Mouse (Mus musculus): ENCODE measurements around the gene Mrps33.

The Mrps33 gene

DNA sequence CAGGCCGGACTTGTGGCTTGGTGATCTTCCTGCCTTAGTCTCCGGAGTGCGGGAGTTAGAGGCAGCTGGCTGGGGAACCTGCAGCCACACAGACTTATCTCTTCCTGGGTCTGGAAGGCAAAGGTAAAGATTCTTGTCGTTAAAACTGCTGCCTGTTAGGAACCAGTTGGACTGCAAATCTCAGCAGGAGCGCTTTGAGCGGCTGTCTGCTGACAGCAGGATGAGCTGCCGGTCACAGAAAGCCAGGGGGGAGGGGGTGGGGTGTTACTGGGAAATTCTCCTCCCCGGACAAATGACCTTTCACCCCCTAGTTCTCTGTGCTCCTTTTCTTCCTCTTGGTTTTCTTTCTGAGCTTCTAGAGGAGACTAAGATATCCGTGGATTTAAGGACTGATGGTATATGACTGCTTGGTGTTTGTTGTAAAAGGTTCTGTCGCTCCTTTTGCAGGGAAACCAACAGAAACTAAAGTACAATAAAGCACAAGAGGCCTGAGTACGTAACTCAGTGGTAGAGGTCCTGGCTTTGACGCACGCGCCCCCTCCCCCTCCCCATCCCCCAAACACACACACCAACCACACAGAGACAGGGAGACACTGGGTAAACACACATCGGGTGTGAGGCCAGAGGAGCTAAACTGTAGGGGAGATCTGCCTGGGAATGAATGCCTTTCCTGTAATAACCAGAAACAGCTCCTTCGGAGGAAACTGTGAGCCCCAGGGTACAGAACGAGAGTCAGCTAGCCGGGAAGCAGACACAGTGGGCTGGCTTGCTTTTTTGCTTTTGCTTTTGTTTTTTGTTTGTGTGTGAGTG lies 29.7 kb downstream of the Mrps33 start:
- DNase-seq (ENCODE audit: low spot score in 2 of 2): peak; percentile 25 to 40

DNA sequence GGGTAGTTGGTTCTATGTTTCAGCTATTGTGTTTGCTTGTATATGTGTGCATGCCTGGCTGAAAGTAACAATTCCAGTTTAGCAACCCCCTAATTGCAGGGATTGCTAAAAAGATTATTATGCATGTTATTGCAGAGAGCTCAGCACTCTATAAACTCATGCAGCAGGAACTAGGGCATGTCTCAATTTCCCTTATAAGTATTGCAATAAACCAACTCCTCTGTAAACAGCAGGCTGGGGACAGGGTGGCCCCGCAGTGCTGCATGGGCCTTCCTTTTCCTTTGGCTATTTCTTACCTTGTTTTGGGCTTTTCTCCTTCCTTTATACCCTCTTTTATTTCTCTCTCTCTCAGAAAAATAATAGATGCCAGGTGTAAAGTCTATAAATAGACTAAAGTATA lies 32.3 kb downstream of the Mrps33 start:
- DNase-seq (ENCODE audit: low spot score in 2 of 2): no peak

DNA sequence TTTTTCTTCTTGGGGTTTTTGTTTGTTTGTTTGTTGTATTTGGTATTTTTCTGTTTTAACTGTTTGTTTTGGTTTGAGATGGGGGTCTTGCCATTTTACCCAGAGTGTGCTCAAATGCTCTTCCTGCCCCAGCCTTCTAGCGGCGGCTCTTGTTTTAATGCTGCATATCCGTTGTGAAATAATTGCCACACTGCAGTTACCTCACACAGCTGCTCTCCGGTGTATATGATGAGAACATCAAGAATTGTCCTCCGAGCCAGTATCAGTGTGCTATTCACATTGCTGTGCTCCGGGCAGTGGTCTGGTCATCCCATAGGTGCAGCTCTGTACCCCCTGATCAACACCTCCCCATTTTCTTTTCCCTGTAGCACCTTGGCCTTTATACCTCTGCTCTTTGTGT lies 34.5 kb downstream of the Mrps33 start:
- DNase-seq (ENCODE audit: low spot score in 2 of 2): no peak

- no peak for DNase-seq (ENCODE audit: low spot score in 2 of 2)
Measured at GRCm38 (mm10) chr6:39775029-39775428, 35.8 kb downstream of the Mrps33 start.

DNA sequence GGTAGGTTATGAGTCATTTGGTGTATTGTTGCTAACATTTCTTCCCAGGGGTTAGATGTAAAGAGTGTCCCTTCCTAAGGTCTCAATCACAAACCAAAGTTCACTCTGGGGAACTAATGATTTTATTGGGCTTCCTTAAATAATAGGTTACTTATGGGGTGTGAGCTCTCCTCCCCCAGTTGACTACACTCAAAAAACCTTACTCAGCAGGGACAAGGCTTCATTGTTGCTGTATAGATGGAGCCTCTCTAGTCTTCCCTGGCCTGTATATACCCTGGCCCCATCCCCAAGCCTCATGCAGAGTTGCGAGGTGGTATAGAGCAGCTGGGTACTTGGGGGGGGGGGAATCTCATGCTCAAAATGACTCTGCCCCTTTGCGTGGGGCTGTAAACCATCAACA lies 53.6 kb downstream of the Mrps33 start:
- no peak for DNase-seq (ENCODE audit: low spot score in 2 of 2)
